Comparison of ENCODE assay signal across 11 mouse cellular contexts in the genomic region with DNA sequence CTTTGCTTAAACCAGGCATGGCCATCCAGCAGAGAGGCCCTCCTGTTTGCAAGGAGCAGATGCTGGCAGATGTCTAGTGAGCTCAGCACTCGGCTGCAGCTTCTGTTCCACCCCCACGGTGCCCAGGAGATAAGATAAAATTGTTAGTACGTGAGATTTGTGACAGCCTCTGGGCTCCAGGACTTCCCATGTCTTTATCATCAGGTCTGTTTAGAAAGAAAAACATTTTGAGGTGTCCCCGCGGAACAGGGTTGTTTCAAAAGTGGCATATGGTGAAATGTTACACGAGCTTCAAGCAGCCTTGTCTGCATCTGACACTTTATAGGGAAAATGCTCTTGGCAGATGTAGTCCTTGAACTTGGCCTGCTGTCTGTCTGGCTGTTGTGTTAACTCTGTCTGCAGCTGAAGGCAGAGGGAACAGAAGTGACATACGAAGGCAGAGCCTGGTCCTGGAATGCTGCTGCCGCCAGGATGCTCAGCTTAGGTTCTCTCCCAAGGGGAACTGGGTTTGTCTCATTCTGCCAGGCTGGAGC.
A peak's percentile ranks its signal among the peaks of the same experiment; 100 is the strongest.
DNase-seq lines count a peak whose midpoint lies in the region; ATAC-seq and TF ChIP-seq lines count a peak whose summit lies in the region.
"Had no signal": no experiment of that assay in that cellular context is flagged by ENCODE, and none has a peak within 500 bp of the region (broad histone marks: within the 10 kb centered on the region; RNA-seq: fewer than 3 reads in every experiment).

No protein-coding gene starts in this region.

- H3K27ac ChIP-seq in heart, embryonic 11.5 days (ENCODE audit: low read depth, low read length): peak overlapping the region; percentile 48; the same call in 1 of the 2 replicates
- no peak overlapping the region for H3K27ac ChIP-seq in neural tube, embryonic 15.5 days (replicated peaks)
- H3K27ac ChIP-seq in forebrain, postnatal 0 days (ENCODE audit: low read depth, low read length): no peak overlapping the region
- H3K27ac ChIP-seq in limb, embryonic 15.5 days: peak overlapping the region; percentile 47
- H3K27ac ChIP-seq: heart, adult 2 months had no signal

- peak overlapping the region; percentile 6; the same call in 1 of the 2 replicates for H3K4me2 ChIP-seq in heart, embryonic 11.5 days
- H3K4me2 ChIP-seq in neural tube, embryonic 15.5 days: no peak overlapping the region
- H3K4me2 ChIP-seq in forebrain, postnatal 0 days (ENCODE audit: low read depth): no peak overlapping the region
- no peak overlapping the region for H3K4me2 ChIP-seq in limb, embryonic 15.5 days

- 8% methylated on average over 8 of the region's 8 CpGs for WGBS in heart, embryonic 11.5 days (ENCODE audit: insufficient replicate concordance)
- WGBS in neural tube, embryonic 15.5 days: 56% methylated on average over 8 of the region's 8 CpGs
- 47% methylated on average over 8 of the region's 8 CpGs for WGBS in forebrain, postnatal 0 days
- WGBS in limb, embryonic 15.5 days: 32% methylated on average over 8 of the region's 8 CpGs

- DNase-seq in heart, postnatal 25 days (ENCODE audit: low spot score): no peak
- peak; percentile 26 for DNase-seq in neural tube, embryonic 10.5 days (ENCODE audit: extremely low spot score, low spot score)
- peak; percentile 67 for DNase-seq in forebrain, postnatal 0 days
- no peak for DNase-seq in spleen, adult 18-20 months
- no peak for DNase-seq in cerebellum, postnatal 4 days (ENCODE audit: low spot score in 2 of 2)
- DNase-seq: kidney, postnatal 25 days; thymus, postnatal 36 days had no signal

- ATAC-seq in heart, embryonic 11.5 days (replicated peaks; ENCODE audit: insufficient number of reproducible peaks, low FRiP score, low TSS enrichment): peak; percentile 80
- no peak for ATAC-seq in neural tube, embryonic 15.5 days (ENCODE audit: low FRiP score)
- ATAC-seq in forebrain, postnatal 0 days: peak; percentile 71
- ATAC-seq in limb, embryonic 15.5 days (ENCODE audit: insufficient number of reproducible peaks, low FRiP score, low TSS enrichment, low read depth): no peak

- peaks cover 11% of the 10 kb centered on the region for H3K4me1 ChIP-seq in heart, embryonic 11.5 days (ENCODE audit: control insufficient read depth, insufficient read depth, low read length)
- H3K4me1 ChIP-seq in neural tube, embryonic 15.5 days: no peaks in the 10 kb centered on the region
- no peaks in the 10 kb centered on the region for H3K4me1 ChIP-seq in forebrain, postnatal 0 days (ENCODE audit: insufficient read depth)
- H3K4me1 ChIP-seq in limb, embryonic 15.5 days: peaks cover 8% of the 10 kb centered on the region

- no peaks in the 10 kb centered on the region for H3K27me3 ChIP-seq in heart, embryonic 11.5 days (ENCODE audit: control insufficient read depth, insufficient read depth, low read length)
- H3K27me3 ChIP-seq in neural tube, embryonic 15.5 days (replicated peaks): no peaks in the 10 kb centered on the region
- no peaks in the 10 kb centered on the region for H3K27me3 ChIP-seq in forebrain, postnatal 0 days (ENCODE audit: insufficient read depth, low read length)
- H3K27me3 ChIP-seq in limb, embryonic 15.5 days: no peaks in the 10 kb centered on the region

- H3K9me3 ChIP-seq in heart, embryonic 11.5 days (replicated peaks; ENCODE audit: control insufficient read depth, low read length): no peaks in the 10 kb centered on the region; the same call in 1 of the 2 replicates
- no peaks in the 10 kb centered on the region; the same call in 1 of the 2 replicates for H3K9me3 ChIP-seq in neural tube, embryonic 15.5 days (replicated peaks)
- H3K9me3 ChIP-seq in forebrain, postnatal 0 days (ENCODE audit: low read length): no peaks in the 10 kb centered on the region
- no peaks in the 10 kb centered on the region for H3K9me3 ChIP-seq in limb, embryonic 15.5 days

- H3K4me3 ChIP-seq in heart, embryonic 11.5 days (ENCODE audit: low read depth, low read length): no peak overlapping the region
- H3K4me3 ChIP-seq in neural tube, embryonic 15.5 days (replicated peaks): no peak overlapping the region
- no peak overlapping the region for H3K4me3 ChIP-seq in forebrain, postnatal 0 days (ENCODE audit: low read depth, low read length)
- no peak overlapping the region for H3K4me3 ChIP-seq in limb, embryonic 15.5 days
- H3K4me3 ChIP-seq: heart, adult 2 months had no signal

- no peaks in the 10 kb centered on the region for H3K36me3 ChIP-seq in heart, embryonic 11.5 days (ENCODE audit: control insufficient read depth, insufficient read depth, low read length)
- H3K36me3 ChIP-seq in neural tube, embryonic 15.5 days: no peaks in the 10 kb centered on the region
- no peaks in the 10 kb centered on the region for H3K36me3 ChIP-seq in forebrain, postnatal 0 days (ENCODE audit: insufficient read depth)
- no peaks in the 10 kb centered on the region for H3K36me3 ChIP-seq in limb, embryonic 15.5 days

- H3K9ac ChIP-seq in heart, embryonic 11.5 days (ENCODE audit: low read depth, low read length): no peak overlapping the region
- H3K9ac ChIP-seq in neural tube, embryonic 15.5 days (replicated peaks): no peak overlapping the region
- no peak overlapping the region for H3K9ac ChIP-seq in forebrain, postnatal 0 days
- H3K9ac ChIP-seq in limb, embryonic 15.5 days: no peak overlapping the region

- TF ChIP-seq CTCF in forebrain, postnatal 0 days (IDR thresholded peaks at IDR 0.05; ENCODE audit: low read depth): no peak

- intact Hi-C loops in heart, postnatal 25 days (cut with DNase I): no loop called here

Comparison
In these comparisons a context has a peak if more than half of its experiments do, and no peak if none do; other contexts are left out.
1. ATAC-seq: peak in heart, embryonic 11.5 days (single experiment) and forebrain, postnatal 0 days (single experiment); none in neural tube, embryonic 15.5 days (single experiment) and limb, embryonic 15.5 days (single experiment).
2. H3K27ac ChIP-seq: peak in heart, embryonic 11.5 days (single experiment) and limb, embryonic 15.5 days (single experiment); none in neural tube, embryonic 15.5 days (single experiment) and forebrain, postnatal 0 days (single experiment).
3. DNase-seq: peak in neural tube, embryonic 10.5 days (single experiment) and forebrain, postnatal 0 days (single experiment); none in heart, postnatal 25 days (single experiment), spleen, adult 18-20 months (0 of 2) and cerebellum, postnatal 4 days (0 of 2).